Mouse (Mus musculus): ENCODE data around the gene Ppfia4. TPM values are rescaled to one million over a fixed set of nuclear protein-coding genes. Genes with fewer than 3 reads are reported as not detected.

Ppfia4 gene
- polyA plus RNA-seq, 1 experiment from 2014 or later = 10.5 TPM

- H3K4me1 ChIP-seq (ENCODE audit: control insufficient read depth in 2 of 2, insufficient read depth in 2 of 2, low read length in 2 of 2) = no peaks in the 10 kb centered on the region
These were observed 22.4 kb downstream of the Ppfia4 start for GRCm38 (mm10) chr1:134310291-134310690.

GRCm38 (mm10) chr1:134307409-134307808 lies 25.3 kb downstream of the Ppfia4 start:
- peaks cover 11 to 16% of the 10 kb centered on the region in 2 experiments for H3K4me1 ChIP-seq (ENCODE audit: control insufficient read depth in 2 of 2, insufficient read depth in 2 of 2, low read length in 2 of 2)
- no peak overlapping the region for H3K4me3 ChIP-seq (ENCODE audit: control insufficient read depth in 1 of 2, insufficient read depth in 1 of 2, low read depth in 1 of 2, low read length in 2 of 2)
- no peaks in the 10 kb centered on the region for H3K27me3 ChIP-seq (ENCODE audit: control insufficient read depth, insufficient read depth, low read length)
- 67% methylated on average over 10 of the region's 10 CpGs for WGBS
- H3K4me2 ChIP-seq (ENCODE audit: low read length) = no peak overlapping the region
- no peak for ATAC-seq (ENCODE audit: insufficient number of reproducible peaks, insufficient read depth, low FRiP score, low read depth)
- no peak overlapping the region for H3K27ac ChIP-seq (replicated peaks in 1 of 2; ENCODE audit: control insufficient read depth in 1 of 2, insufficient read depth in 1 of 2, low read depth in 2 of 2, low read length in 2 of 2)
- peaks cover 44% of the 10 kb centered on the region for H3K36me3 ChIP-seq (ENCODE audit: control insufficient read depth, insufficient read depth, low read length)
- no peak overlapping the region for H3K9ac ChIP-seq (ENCODE audit: low read length)
- no peaks in the 10 kb centered on the region for H3K9me3 ChIP-seq (ENCODE audit: control insufficient read depth, low read length)

More at GRCm38 (mm10) chr1:134310291-134310690, 22.4 kb downstream of the Ppfia4 start:
- Histone ChIP-seq H3K4me2 (ENCODE audit: low read length) (no peak overlapping the region), H3K27me3 (ENCODE audit: control insufficient read depth, insufficient read depth, low read length) (no peaks in the 10 kb centered on the region), H3K9me3 (ENCODE audit: control insufficient read depth, low read length) (no peaks in the 10 kb centered on the region), H3K36me3 (ENCODE audit: control insufficient read depth, insufficient read depth, low read length) (peaks cover 53% of the 10 kb centered on the region), H3K27ac (replicated peaks in 1 of 2; ENCODE audit: control insufficient read depth in 1 of 2, insufficient read depth in 1 of 2, low read depth in 2 of 2, low read length in 2 of 2) (no peak overlapping the region), H3K4me3 (ENCODE audit: control insufficient read depth in 1 of 2, insufficient read depth in 1 of 2, low read depth in 1 of 2, low read length in 2 of 2) (no peak overlapping the region), H3K9ac (ENCODE audit: low read length) (no peak overlapping the region)
- no peak for ATAC-seq (ENCODE audit: insufficient number of reproducible peaks, insufficient read depth, low FRiP score, low read depth)
- 78% methylated on average over 2 of the region's 2 CpGs for WGBS

- H3K9me3 ChIP-seq (ENCODE audit: control insufficient read depth, low read length) = no peaks in the 10 kb centered on the region
- ATAC-seq (ENCODE audit: insufficient number of reproducible peaks, insufficient read depth, low FRiP score, low read depth) = no peak
- H3K4me3 ChIP-seq (ENCODE audit: control insufficient read depth in 1 of 2, insufficient read depth in 1 of 2, low read depth in 1 of 2, low read length in 2 of 2) = no peak overlapping the region
- H3K9ac ChIP-seq (ENCODE audit: low read length) = no peak overlapping the region
- peaks cover 15 to 31% of the 10 kb centered on the region in 2 experiments for H3K4me1 ChIP-seq (ENCODE audit: control insufficient read depth in 2 of 2, insufficient read depth in 2 of 2, low read length in 2 of 2)
- H3K4me2 ChIP-seq (ENCODE audit: low read length) = no peak overlapping the region
- WGBS = 93% methylated on average over 9 of the region's 9 CpGs
- peaks cover 23% of the 10 kb centered on the region for H3K36me3 ChIP-seq (ENCODE audit: control insufficient read depth, insufficient read depth, low read length)
- no peaks in the 10 kb centered on the region for H3K27me3 ChIP-seq (ENCODE audit: control insufficient read depth, insufficient read depth, low read length)
- no peak overlapping the region for H3K27ac ChIP-seq (replicated peaks in 1 of 2; ENCODE audit: control insufficient read depth in 1 of 2, insufficient read depth in 1 of 2, low read depth in 2 of 2, low read length in 2 of 2)
These were observed 27.8 kb downstream of the Ppfia4 start for GRCm38 (mm10) chr1:134304940-134305339.

GRCm38 (mm10) chr1:134302568-134303238 lies 30.0 kb downstream of the Ppfia4 start:
- Histone ChIP-seq H3K9ac (ENCODE audit: low read length) (peak overlapping the region; percentile 31; the same call in 1 of the 2 replicates), H3K36me3 (ENCODE audit: control insufficient read depth, insufficient read depth, low read length) (peaks cover 16% of the 10 kb centered on the region), H3K4me2 (ENCODE audit: low read length) (peak overlapping the region; percentile 1; the same call in 1 of the 2 replicates), H3K27me3 (ENCODE audit: control insufficient read depth, insufficient read depth, low read length) (0 out of 2 replicates have a peak, but pooled peaks cover 4% of the 10 kb centered on the region), H3K4me1 (ENCODE audit: control insufficient read depth in 2 of 2, insufficient read depth in 2 of 2, low read length in 2 of 2) (peaks cover 16 to 44% of the 10 kb centered on the region in 2 experiments), H3K9me3 (ENCODE audit: control insufficient read depth, low read length) (no peaks in the 10 kb centered on the region), H3K4me3 (ENCODE audit: control insufficient read depth in 1 of 2, insufficient read depth in 1 of 2, low read depth in 1 of 2, low read length in 2 of 2) (no peak overlapping the region), H3K27ac (replicated peaks in 1 of 2; ENCODE audit: control insufficient read depth in 1 of 2, insufficient read depth in 1 of 2, low read depth in 2 of 2, low read length in 2 of 2) (peak overlapping the region; percentile 88 to 93)
- ATAC-seq (ENCODE audit: insufficient number of reproducible peaks, insufficient read depth, low FRiP score, low read depth) = no peak
- WGBS = 23% methylated on average over 8 of the region's 8 CpGs

GRCm38 (mm10) chr1:134298636-134299411 lies 33.9 kb downstream of the Ppfia4 start:
- H3K36me3 ChIP-seq (ENCODE audit: control insufficient read depth, insufficient read depth, low read length) = peaks cover 5% of the 10 kb centered on the region
- peak overlapping the region; percentile 72 for H3K9ac ChIP-seq (ENCODE audit: low read length)
- H3K4me1 ChIP-seq (ENCODE audit: control insufficient read depth in 2 of 2, insufficient read depth in 2 of 2, low read length in 2 of 2) = peaks cover 16 to 40% of the 10 kb centered on the region in 2 experiments
- peak overlapping the region; percentile 34 to 50 for H3K4me3 ChIP-seq (ENCODE audit: control insufficient read depth in 1 of 2, insufficient read depth in 1 of 2, low read depth in 1 of 2, low read length in 2 of 2)
- 0 out of 2 replicates have a peak, but pooled peaks cover 3% of the 10 kb centered on the region for H3K9me3 ChIP-seq (ENCODE audit: control insufficient read depth, low read length)
- H3K27me3 ChIP-seq (ENCODE audit: control insufficient read depth, insufficient read depth, low read length) = 0 out of 2 replicates have a peak, but pooled peaks cover 4% of the 10 kb centered on the region
- H3K4me2 ChIP-seq (ENCODE audit: low read length) = peak overlapping the region; percentile 86
- no peak for ATAC-seq (ENCODE audit: insufficient number of reproducible peaks, insufficient read depth, low FRiP score, low read depth)
- 21% methylated on average over 51 of the region's 59 CpGs for WGBS
- no peak overlapping the region for H3K27ac ChIP-seq (replicated peaks in 1 of 2; ENCODE audit: control insufficient read depth in 1 of 2, insufficient read depth in 1 of 2, low read depth in 2 of 2, low read length in 2 of 2)

- peaks cover 5% of the 10 kb centered on the region for H3K36me3 ChIP-seq (ENCODE audit: control insufficient read depth, insufficient read depth, low read length)
These were observed 35.5 kb downstream of the Ppfia4 start for GRCm38 (mm10) chr1:134297265-134297664.

GRCm38 (mm10) chr1:134293738-134294604 lies 38.8 kb downstream of the Ppfia4 start:
- H3K36me3 ChIP-seq (ENCODE audit: control insufficient read depth, insufficient read depth, low read length) = peaks cover 5% of the 10 kb centered on the region
- H3K4me1 ChIP-seq (ENCODE audit: control insufficient read depth in 2 of 2, insufficient read depth in 2 of 2, low read length in 2 of 2) = peaks cover 13 to 19% of the 10 kb centered on the region in 2 experiments
- no peak overlapping the region for H3K4me3 ChIP-seq (ENCODE audit: control insufficient read depth in 1 of 2, insufficient read depth in 1 of 2, low read depth in 1 of 2, low read length in 2 of 2)
- H3K27ac ChIP-seq (replicated peaks in 1 of 2; ENCODE audit: control insufficient read depth in 1 of 2, insufficient read depth in 1 of 2, low read depth in 2 of 2, low read length in 2 of 2) = no peak overlapping the region
- 0 out of 2 replicates have a peak, but pooled peaks cover 4% of the 10 kb centered on the region for H3K27me3 ChIP-seq (ENCODE audit: control insufficient read depth, insufficient read depth, low read length)
- no peak for ATAC-seq (ENCODE audit: insufficient number of reproducible peaks, insufficient read depth, low FRiP score, low read depth)
- no peak overlapping the region for H3K4me2 ChIP-seq (ENCODE audit: low read length)
- 0 out of 2 replicates have a peak, but pooled peaks cover 3% of the 10 kb centered on the region for H3K9me3 ChIP-seq (ENCODE audit: control insufficient read depth, low read length)
- H3K9ac ChIP-seq (ENCODE audit: low read length) = no peak overlapping the region
- 69% methylated on average over 3 of the region's 3 CpGs for WGBS

More at GRCm38 (mm10) chr1:134297265-134297664, 35.5 kb downstream of the Ppfia4 start:
- no peak overlapping the region for H3K9ac ChIP-seq (ENCODE audit: low read length)
- WGBS = 93% methylated on average over 8 of the region's 8 CpGs
- 0 out of 2 replicates have a peak, but pooled peaks cover 4% of the 10 kb centered on the region for H3K27me3 ChIP-seq (ENCODE audit: control insufficient read depth, insufficient read depth, low read length)
- no peak overlapping the region for H3K4me2 ChIP-seq (ENCODE audit: low read length)
- no peak overlapping the region for H3K27ac ChIP-seq (replicated peaks in 1 of 2; ENCODE audit: control insufficient read depth in 1 of 2, insufficient read depth in 1 of 2, low read depth in 2 of 2, low read length in 2 of 2)
- no peak for ATAC-seq (ENCODE audit: insufficient number of reproducible peaks, insufficient read depth, low FRiP score, low read depth)
- H3K4me3 ChIP-seq (ENCODE audit: control insufficient read depth in 1 of 2, insufficient read depth in 1 of 2, low read depth in 1 of 2, low read length in 2 of 2) = no peak overlapping the region
- peaks cover 4 to 26% of the 10 kb centered on the region in 2 experiments for H3K4me1 ChIP-seq (ENCODE audit: control insufficient read depth in 2 of 2, insufficient read depth in 2 of 2, low read length in 2 of 2)
- H3K9me3 ChIP-seq (ENCODE audit: control insufficient read depth, low read length) = 0 out of 2 replicates have a peak, but pooled peaks cover 3% of the 10 kb centered on the region

Measured in heart, embryonic 14.5 days (tissue).